Mouse (Mus musculus) heart, adult 2 months (tissue): ENCODE results near the gene Smg6.

Experiments used
- CTCF ChIP-seq: fragments of 200-600 bp; IDR thresholded peaks from 2 replicates; pipeline ENCODE4 v1.8.1; 2022; ENCODE audit warnings: antibody characterized with exemption, mild to moderate bottlenecking, moderate library complexity
- POLR2A ChIP-seq: fragments of 200-500 bp; IDR thresholded peaks from 2 replicates; pipeline ENCODE4 v1.6.1; 2011; ENCODE audit warnings: mild to moderate bottlenecking, low read depth, low read length, control low read depth; ENCODE audit not compliant: insufficient read depth

DNA sequence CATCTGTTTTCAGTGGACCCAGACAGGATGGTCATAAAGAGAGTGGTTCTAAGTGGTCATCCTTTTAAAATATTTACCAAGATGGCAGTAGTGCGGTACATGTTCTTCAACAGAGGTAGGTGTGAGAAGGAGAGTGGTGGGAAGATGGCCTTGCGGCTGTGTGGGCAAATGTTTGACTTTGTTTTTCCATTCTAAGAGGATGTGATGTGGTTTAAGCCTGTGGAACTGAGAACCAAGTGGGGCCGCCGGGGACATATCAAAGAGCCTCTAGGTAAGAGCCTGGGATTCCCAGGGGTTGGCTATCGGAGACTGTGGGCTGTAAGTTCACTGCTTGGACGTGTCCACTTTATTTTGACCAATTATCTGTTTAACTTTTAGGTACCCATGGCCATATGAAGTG is 17.8 kb upstream of the Smg6 start:
- no peak for TF ChIP-seq POLR2A
- TF ChIP-seq CTCF: no peak
